Mouse (Mus musculus) cerebellum, postnatal 4 days (tissue): ENCODE data around the gene Alk.

Experiments
- DNase-seq, 2 experiments: peaks; one replicate each; pipeline ENCODE4 v3.0.0; 2022; ENCODE audit warnings: low spot score in 2 of 2, mixed read lengths in 1 of 2

The Alk gene

GRCm38 (mm10) chr17:72038371-72038770, 566.1 kb downstream of the Alk start:
- DNase-seq = no peak

GRCm38 (mm10) chr17:72030672-72031071, 573.8 kb downstream of the Alk start:
- no peak for DNase-seq

GRCm38 (mm10) chr17:72023323-72023722, 581.1 kb downstream of the Alk start:
- DNase-seq = no peak

GRCm38 (mm10) chr17:72021733-72022669, 582.4 kb downstream of the Alk start:
- DNase-seq = peak in 1 of 2 experiments; percentile 41

- no peak for DNase-seq
Observed at GRCm38 (mm10) chr17:72017329-72017728, 587.1 kb downstream of the Alk start.

- DNase-seq = peak; percentile 50 to 86
Observed at GRCm38 (mm10) chr17:72015253-72015652, 589.2 kb downstream of the Alk start.

GRCm38 (mm10) chr17:72012775-72013174, 591.7 kb downstream of the Alk start:
- no peak for DNase-seq

GRCm38 (mm10) chr17:72009836-72010235, 594.6 kb downstream of the Alk start:
- DNase-seq = no peak

GRCm38 (mm10) chr17:72008389-72008788, 596.0 kb downstream of the Alk start:
- DNase-seq = no peak

- no peak for DNase-seq
Observed at GRCm38 (mm10) chr17:72005365-72005764, 599.1 kb downstream of the Alk start.

GRCm38 (mm10) chr17:71999527-72000482, 604.6 kb downstream of the Alk start:
- no peak for DNase-seq

GRCm38 (mm10) chr17:71997680-71998079, 606.7 kb downstream of the Alk start:
- DNase-seq = no peak

- DNase-seq = no peak
Observed at GRCm38 (mm10) chr17:71995539-71995938, 608.9 kb downstream of the Alk start.

- DNase-seq = no peak
Observed at GRCm38 (mm10) chr17:71994144-71994543, 610.3 kb downstream of the Alk start.

GRCm38 (mm10) chr17:71993011-71993410, 611.4 kb downstream of the Alk start:
- no peak for DNase-seq

GRCm38 (mm10) chr17:71991260-71991659, 613.2 kb downstream of the Alk start:
- no peak for DNase-seq

GRCm38 (mm10) chr17:71990176-71990720, 614.2 kb downstream of the Alk start:
- DNase-seq = no peak

GRCm38 (mm10) chr17:71988736-71989569, 615.5 kb downstream of the Alk start:
- peak in 1 of 2 experiments; percentile 40 for DNase-seq

- DNase-seq = no peak
Observed at GRCm38 (mm10) chr17:71986998-71987397, 617.4 kb downstream of the Alk start.

- no peak for DNase-seq
Observed at GRCm38 (mm10) chr17:71986456-71986855, 618.0 kb downstream of the Alk start.

GRCm38 (mm10) chr17:71981177-71981576, 623.2 kb downstream of the Alk start:
- no peak for DNase-seq
